Mouse (Mus musculus): ENCODE data around the gene Gm10681. TPM values are rescaled to one million over a fixed set of nuclear protein-coding genes. Genes with fewer than 3 reads are reported as not detected.

Gene Gm10681
- polyA plus RNA-seq (2012; ENCODE audit: low replicate concordance): not detected in 2 replicates

DNA sequence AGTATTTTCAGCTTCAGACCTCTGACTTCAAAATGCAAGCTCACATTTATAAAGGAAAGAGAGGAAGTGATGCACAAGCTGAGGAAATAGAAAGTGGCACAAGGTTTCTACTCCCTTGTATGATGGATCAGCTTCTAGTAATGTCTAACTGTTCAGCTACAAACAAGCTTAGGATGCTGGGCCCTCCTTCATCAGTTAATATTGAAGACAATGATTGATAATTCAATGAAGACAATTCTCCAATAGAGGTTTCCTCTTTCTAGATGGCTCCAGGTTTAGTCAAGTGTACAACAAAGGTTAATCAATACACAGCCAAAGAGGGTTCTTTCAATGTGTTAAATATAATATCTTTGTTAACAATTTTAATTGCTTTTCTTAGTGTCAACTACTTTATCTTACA, at the start of gene Gm10681:
Gm10681 (minus strand) TSS at position 101 of the 400 bp plus-strand sequence.

DNA sequence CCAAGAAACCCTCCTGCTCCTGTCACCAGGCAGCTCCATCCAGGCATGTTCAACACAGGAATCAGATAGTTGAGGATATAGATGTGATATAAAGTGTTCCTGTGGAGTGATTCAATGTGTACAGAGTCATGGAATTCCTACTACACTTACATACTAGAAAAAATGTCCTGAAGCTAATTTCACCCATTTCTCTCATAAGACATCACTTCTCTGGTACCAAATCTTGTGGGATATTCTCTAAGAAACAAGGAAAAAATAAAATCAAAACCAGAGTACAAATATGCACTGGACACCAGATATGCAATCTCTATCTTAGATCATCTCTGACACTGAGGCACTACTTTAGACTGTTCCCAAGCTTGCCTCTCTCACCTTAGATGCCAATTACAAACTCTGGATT, 41.5 kb upstream of the Gm10681 start, which contains the start of gene Hsd3b5:
Hsd3b5 (minus strand) TSS at position 101 of the 400 bp plus-strand sequence.

DNA sequence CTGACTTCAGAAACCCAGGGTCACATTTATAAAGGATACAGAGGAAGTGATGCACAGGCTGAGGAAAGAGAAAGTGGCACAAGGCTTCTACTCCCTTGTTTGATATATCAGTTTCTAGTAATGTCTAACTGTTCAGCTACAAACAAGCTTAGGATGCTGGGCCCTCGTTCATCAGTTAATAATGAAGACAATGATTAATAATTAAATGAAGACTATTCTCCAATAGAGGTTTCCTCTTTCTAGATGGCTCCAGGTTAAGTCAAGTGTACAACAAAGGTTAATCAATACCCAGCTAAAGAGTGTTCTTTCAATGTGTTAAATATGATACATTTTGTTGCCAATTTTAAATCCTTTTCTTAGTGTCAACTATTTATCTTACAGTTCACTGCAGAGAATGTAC, 78.2 kb downstream of the Gm10681 start, which contains the start of gene Hsd3b4:
Hsd3b4 (minus strand) TSS at position 101 of the 400 bp plus-strand sequence.

Other genes starting within 250 kb of the Gm10681 start
- 48.1 and 54.1 TPM in 2 replicates for gene Phgdh, start 248.8 kb downstream of the Gm10681 start, polyA plus RNA-seq (2012; ENCODE audit: low replicate concordance)
- 0.05 and 0.07 TPM in 2 replicates for gene Zfp697, start 206.3 kb downstream of the Gm10681 start, polyA plus RNA-seq (2012; ENCODE audit: low replicate concordance)
- gene Gm4450, start 131.7 kb downstream of the Gm10681 start, polyA plus RNA-seq (2012; ENCODE audit: low replicate concordance): not detected in 2 replicates
- gene Hsd3b4, start 78.3 kb downstream of the Gm10681 start, polyA plus RNA-seq (2012; ENCODE audit: low replicate concordance): not detected in 2 replicates
- not detected in 2 replicates for gene Hsd3b5, start 41.4 kb upstream of the Gm10681 start, polyA plus RNA-seq (2012; ENCODE audit: low replicate concordance)
- not detected in 2 replicates for gene Hsd3b2, start 135.7 kb upstream of the Gm10681 start, polyA plus RNA-seq (2012; ENCODE audit: low replicate concordance)
- not detected in 2 replicates for gene Hsd3b3, start 174.3 kb upstream of the Gm10681 start, polyA plus RNA-seq (2012; ENCODE audit: low replicate concordance)
- gene Hsd3b6, start 225.6 kb upstream of the Gm10681 start, polyA plus RNA-seq (2012; ENCODE audit: low replicate concordance): not detected in 2 replicates